Mouse (Mus musculus) cerebellum, postnatal 14 days (tissue): ENCODE data around the gene Kcnk3.

Experiments
- DNase-seq, 2 experiments: peaks; one replicate each; pipeline ENCODE4 v3.0.0; 2021; ENCODE audit warnings: mixed read lengths in 2 of 2

The Kcnk3 gene

DNA sequence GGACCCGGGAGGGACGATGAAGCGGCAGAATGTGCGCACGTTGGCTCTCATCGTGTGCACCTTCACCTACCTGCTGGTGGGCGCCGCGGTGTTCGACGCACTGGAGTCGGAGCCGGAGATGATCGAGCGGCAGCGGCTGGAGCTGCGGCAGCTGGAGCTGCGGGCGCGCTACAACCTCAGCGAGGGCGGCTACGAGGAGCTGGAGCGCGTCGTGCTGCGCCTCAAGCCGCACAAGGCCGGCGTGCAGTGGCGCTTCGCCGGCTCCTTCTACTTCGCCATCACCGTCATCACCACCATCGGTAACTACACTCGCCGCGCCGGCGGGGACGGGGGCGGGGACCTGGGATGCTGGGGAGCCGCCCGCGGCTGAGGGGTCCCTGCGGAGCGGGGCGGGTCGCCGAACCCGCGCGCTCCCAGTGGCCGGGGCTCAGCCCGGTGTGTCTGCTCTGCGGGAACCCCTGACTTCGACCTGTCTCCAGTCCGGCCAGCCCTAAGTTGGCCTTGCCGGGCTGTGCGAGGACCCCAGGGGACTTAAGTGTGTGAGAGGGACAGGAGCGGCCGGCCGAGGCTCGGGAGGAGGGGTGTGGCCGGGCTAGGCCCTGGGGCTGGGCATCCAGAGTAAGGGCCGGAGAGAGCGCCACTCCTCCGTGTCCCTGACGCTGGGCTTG lies 465 bp downstream of the Kcnk3 start:
- DNase-seq, result peak; percentile 67 to 68

GRCm38 (mm10) chr5:30589069-30589468 lies 1.1 kb downstream of the Kcnk3 start:
- no peak for DNase-seq

DNA sequence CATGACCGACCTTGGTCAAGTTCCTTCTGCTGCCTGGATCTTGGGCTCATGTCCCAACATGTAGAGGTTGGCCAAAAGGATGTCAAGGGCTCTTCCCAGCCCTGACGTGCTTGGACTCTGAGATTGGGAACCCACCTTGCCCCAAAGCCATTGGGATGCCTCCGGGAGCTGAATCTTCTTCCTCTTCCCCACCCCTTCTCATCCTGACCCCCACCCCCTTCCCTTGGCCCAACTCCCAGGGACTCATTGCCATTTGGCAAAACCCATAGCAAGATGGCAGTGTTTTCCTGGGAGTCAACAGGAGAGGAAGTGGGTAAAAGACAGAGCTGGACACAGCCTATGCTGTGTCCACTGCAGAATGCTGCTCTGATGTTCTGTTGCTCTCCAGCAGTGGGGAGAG lies 1.6 kb downstream of the Kcnk3 start:
- peak; percentile 94 to 95 for DNase-seq

GRCm38 (mm10) chr5:30590231-30590630 lies 2.3 kb downstream of the Kcnk3 start:
- no peak for DNase-seq

DNA sequence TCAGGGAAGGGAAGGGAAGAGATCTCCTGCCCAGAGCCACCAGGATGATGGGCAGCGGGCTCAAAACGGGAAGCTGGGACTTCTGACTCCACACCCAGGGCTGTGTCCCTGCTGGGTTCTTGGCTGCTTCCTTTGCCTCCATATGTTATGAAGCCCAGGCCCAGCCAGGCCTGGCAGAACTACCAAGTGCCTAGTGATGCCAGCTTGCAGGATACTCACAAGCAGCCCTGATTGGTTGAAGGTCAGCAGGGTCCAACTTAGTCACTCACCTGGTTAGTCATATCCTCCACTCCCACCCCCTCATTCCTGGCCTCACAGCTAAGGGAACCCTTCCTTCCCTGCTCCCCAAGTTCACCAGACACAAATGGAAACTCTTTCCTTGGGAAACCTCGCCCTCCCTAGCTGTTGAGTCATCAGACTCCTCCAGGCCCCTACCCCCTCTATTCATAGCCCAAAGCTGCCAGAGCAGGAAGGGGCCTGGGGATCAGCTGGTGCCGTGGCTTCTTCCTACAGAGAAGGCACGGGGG lies 3.3 kb downstream of the Kcnk3 start:
- DNase-seq, result peak; percentile 94 to 98

GRCm38 (mm10) chr5:30591786-30592185 lies 3.8 kb downstream of the Kcnk3 start:
- no peak for DNase-seq

GRCm38 (mm10) chr5:30592279-30592980 lies 4.5 kb downstream of the Kcnk3 start:
- peak; percentile 72 to 77 for DNase-seq

DNA sequence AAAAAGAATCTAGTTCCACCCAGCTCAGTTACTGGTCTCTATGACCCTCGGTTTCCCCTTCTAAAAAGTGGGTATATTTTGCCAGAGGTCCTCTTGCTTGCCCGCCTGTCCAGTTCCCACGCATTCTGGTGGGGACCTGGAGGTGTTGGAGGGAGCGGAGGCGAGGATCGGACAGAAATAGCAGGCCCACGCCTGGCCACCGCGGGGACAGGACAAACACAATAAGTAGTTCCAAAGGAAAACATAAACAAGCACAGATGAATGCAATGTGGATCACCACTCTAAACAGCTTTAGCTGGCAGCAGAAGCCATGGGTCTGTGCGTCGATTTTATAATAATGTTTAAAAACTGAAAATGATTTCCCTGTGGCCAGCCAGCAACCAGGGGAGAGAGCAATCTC lies 5.4 kb downstream of the Kcnk3 start:
- DNase-seq, result no peak

DNA sequence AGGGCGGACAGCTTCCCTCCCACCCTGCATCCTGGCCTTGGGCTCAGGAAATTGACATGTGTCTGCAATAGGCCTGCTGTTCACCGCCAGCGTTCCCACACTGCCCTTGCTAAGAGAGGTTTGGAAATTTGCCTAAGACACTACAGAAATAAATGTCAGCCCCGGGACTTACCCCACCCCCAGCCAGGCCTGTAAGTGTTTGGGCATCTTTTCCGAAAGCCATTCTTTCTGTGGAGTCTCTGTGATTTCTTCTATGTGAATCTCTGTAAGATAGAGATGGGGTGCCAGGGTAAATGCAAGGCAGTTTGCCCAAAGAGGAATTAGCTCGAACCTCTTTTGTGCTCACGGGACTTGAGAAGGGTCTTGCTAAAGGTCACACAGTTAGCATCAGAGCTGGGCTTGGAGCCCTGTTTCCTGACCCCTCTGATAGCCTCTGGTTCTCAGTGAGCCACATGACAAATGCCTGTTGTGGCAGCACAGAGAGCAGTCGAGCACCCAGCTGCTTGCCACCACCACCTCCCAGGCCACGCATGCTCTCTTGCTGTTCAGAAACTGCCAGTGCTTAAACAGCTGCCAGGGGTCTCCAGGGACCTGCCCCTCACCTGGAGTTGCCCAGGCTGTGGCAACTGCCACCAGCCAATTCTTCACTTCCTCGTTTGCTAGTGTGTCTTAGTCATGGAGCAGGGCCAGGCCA lies 6.0 kb downstream of the Kcnk3 start:
- no peak for DNase-seq

DNA sequence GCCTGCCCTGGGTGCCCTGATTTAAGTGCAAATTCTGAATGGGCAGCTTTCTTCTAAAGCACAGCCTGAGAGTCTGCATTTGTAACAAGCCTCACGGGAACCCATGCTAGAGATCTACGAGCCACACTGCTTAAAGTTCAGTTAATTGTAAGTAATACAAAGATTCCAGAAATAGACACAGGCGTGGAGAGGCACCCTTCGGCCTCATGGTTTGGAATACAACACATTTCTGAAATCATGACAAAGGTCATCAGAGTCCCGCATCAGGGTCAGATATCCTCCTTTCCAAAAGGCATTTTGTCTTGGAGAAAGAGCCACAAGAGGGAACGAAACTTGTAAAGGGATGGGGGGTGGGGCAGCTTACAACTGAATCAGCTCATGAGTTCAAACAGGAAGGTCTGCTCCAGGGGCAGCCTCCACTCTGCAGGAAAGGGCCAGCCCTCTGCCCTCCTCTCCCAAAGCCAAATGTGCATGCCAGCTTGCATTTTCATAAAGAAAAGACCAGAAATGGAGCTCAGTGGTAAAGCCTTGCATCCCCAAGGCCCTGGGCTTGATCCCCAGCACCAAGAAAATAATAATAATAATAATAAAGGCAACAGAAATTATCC lies 7.1 kb downstream of the Kcnk3 start:
- DNase-seq, result no peak

DNA sequence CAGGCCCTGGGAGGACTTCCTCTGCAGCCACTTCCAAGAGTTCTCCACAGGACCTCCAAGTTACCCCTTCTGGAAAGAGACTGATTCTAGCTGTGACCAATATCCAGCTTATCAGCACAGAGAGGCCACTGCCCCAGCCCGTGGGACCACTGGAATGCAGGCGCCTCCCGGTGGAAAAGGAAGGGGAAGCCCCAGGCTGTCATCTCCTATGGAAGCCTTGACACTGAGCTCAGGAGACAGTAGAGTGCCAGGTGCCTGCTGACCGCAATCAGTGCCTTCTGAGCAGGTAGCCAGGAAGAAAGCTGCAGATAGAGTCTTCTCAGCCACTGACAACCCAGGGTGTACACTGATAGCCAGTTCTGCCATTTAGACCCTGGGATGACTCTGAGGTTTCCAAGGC lies 13.4 kb downstream of the Kcnk3 start:
- peak in 1 of 2 experiments; percentile 61 for DNase-seq

GRCm38 (mm10) chr5:30603255-30603654 lies 15.3 kb downstream of the Kcnk3 start:
- DNase-seq, result no peak

GRCm38 (mm10) chr5:30603926-30604325 lies 16.0 kb downstream of the Kcnk3 start:
- DNase-seq, result no peak

- DNase-seq, result peak in 1 of 2 experiments; percentile 47
These were observed 16.8 kb downstream of the Kcnk3 start for GRCm38 (mm10) chr5:30604769-30605188.

DNA sequence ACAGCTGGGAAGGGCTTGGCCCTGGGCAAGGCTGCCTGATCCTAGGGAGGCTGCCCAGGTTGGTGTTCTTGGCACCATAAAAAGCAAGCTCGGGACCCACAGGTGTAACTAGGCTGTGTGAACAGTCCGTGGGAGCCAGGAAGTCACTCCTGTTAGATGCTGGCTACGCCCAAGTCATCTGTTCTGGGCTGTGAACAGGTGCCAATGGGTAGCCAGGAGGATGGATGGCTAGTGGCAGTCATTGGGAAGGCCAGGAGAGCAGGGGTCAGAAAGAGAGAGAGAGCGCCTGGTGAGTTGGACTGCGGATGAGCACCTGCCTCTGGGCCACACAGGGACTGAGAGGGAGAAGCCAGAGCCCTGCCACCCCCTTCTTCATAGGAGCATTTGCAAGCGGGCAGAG lies 17.7 kb downstream of the Kcnk3 start:
- no peak for DNase-seq

GRCm38 (mm10) chr5:30606424-30607073 lies 18.6 kb downstream of the Kcnk3 start:
- DNase-seq, result peak; percentile 97 to 98

DNA sequence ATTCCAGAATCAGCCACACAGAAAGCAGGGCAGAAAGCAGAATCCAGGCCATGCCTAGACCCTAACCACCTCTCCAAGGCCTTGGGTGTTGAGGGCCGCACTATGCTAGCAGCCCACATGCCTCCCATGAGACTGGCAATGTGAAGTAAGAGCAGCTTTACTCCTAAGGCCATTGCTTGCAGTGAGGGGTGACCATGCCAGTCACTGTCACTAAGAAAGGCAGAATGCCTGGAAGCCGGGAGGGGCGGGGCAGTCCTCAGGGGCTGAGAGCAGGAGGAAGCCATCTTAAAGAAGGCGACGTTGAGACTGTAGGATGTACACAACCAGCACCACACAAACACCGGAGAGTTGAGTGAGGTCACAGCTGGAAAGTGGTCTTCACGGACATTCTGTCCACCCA lies 21.1 kb downstream of the Kcnk3 start:
- no peak for DNase-seq

DNA sequence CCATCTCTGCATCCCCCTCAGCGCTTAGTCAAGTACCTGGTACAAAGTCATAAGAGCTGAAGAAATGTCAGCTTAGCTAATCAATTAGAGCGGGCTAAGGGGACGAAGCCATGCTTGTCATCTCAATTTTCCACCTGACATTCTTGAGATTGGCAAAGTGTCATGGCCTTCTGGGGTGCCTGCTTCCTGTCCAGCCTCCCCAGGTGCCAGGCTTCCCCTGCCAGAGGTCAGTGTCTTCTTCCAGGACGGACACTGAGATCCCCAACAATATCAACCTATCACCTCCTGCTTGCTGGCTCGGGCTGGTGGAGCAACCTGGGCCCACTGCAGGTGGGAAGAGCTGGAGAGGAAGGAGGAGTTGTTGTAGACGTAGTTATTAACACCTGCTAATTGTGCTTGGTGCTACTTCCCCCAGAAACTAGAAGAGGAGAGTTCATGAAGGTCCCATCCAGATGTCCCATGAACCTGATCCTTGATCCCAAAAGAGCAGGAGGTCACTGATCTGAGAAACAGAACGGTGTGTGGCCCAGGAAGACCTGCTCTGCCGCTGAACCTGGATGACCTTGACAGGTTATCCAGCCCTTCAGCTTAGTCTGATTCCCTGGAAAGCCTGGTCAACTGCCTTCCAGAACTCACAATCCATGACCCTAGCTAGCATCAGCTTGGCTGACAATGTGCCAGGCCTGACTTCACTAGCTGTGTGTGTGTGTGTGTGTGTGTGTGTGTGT lies 22.1 kb downstream of the Kcnk3 start:
- peak in 1 of 2 experiments; percentile 51 for DNase-seq

DNA sequence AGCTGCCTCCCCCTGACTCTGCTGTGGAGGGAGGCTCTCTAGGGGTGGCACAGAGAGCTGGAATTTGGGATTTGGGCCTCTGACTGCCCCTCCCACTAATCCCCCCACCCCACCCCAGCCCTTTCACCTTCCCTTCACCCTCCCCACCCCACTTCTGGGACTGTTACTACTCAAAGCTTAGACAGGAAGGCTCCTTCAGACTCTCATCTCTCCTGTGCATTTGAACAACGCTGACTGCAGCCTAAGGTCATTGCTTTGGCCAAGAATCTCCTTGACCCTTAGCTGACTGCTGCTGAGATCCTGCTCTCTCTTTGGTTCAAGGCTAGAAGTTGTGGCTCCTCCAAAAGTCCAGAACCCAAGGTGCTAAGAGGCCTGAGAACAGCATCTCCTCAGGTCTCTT lies 23.1 kb downstream of the Kcnk3 start:
- DNase-seq, result no peak

DNA sequence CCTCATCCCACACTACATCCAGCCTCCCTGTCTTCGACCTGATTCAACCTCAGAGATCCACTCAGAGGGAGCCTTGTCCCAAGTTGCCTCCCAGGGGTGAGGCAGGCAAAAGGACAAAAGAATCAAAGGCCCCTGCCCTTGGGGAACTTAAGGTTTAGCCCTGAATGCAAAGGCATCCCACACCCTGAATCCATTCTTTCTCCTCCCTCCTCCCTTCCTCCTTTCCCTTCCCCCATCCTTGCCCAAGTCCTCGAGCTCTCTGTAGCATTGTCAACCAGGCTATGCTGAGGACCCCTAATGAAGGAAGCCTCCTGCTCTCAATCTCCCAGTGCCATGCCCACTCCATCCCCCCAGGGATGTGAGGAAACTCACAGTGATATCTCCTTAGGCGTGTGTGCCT lies 23.7 kb downstream of the Kcnk3 start:
- no peak for DNase-seq

- no peak for DNase-seq
These were observed 24.6 kb downstream of the Kcnk3 start for GRCm38 (mm10) chr5:30612575-30612974.

GRCm38 (mm10) chr5:30613242-30613641 lies 25.3 kb downstream of the Kcnk3 start:
- DNase-seq, result no peak
